Mouse (Mus musculus): ENCODE measurements around the gene Dlgap4. TPM values are rescaled to one million over a fixed set of nuclear protein-coding genes. Genes with fewer than 3 reads are reported as not detected.
"Not testable (repeated sequence)": the region's sequence is repeated elsewhere in the genome, so short reads cannot be mapped to it uniquely, and the experiment has no call there.

Gene Dlgap4
- polyA plus RNA-seq, 1 experiment from 2014 or later, result 270 TPM

DNA sequence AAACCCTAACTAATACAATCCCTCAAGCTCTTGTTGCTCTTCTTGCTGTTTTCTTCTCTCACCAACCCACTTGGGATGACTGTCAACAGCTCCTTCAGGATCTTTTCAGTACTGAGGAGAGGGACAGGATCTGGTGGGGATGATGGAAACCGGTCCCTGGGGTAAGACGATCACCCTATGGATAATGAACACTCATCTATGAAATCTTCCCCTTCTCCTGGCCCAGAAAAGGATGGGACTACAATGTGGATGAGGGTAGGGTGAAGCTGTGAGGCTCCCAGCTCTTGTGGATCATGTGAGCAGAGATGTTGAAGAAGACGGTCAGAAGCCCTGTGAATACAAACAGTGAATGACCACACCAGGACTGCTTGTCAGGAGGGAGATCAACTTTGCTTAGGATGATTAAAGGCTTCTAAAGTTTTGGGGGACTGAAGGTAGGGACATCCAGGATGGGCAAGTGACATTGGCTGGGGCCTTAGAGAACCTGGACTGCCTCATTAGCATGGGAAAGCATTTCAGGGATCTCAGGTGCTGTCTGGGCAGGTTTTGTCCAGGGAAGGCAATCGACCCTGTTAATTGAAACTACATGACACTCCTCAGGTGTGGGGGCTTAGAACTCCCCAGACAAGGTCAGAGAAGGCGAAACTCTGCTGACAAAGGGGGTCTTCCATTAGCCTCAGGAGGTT, 173.7 kb downstream of the Dlgap4 start:
- 91% methylated on average over 5 of the region's 5 CpGs for WGBS
- Histone ChIP-seq H3K36me3 (ENCODE audit: control insufficient read depth, insufficient read depth, low read length) (no peaks in the 10 kb centered on the region), H3K4me3 (ENCODE audit: low read depth, low read length) (no peak overlapping the region), H3K9ac (ENCODE audit: low read depth, low read length) (no peak overlapping the region), H3K27ac (ENCODE audit: low read length) (no peak overlapping the region), H3K27me3 (ENCODE audit: control insufficient read depth, insufficient read depth, low read depth, low read length) (no peaks in the 10 kb centered on the region), H3K4me2 (ENCODE audit: low read length) (no peak overlapping the region), H3K4me1 (ENCODE audit: control insufficient read depth, insufficient read depth, low read length) (no peaks in the 10 kb centered on the region), H3K9me3 (replicated peaks; ENCODE audit: control insufficient read depth, low read length, poor library complexity, severe bottlenecking) (peaks cover 9% of the 10 kb centered on the region; the same call in 1 of the 2 replicates)
- ATAC-seq, result no peak

DNA sequence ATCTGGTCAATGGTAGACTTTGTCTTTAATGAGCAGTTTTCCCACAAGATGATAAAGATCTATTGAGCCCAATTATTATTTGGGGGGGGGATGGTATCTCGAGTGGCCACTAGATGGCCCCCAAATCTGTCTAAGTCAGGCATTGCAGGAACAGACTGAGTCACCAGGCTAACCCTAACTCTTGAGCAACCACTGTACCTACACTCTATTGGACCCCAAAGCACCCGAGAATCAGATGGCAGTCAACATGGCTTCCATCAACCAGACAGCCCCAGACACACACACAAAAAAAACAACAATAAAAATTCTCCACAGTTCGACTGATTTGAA, 174.2 kb downstream of the Dlgap4 start:
- Histone ChIP-seq H3K4me2 (ENCODE audit: low read length) (no peak overlapping the region), H3K4me3 (ENCODE audit: low read depth, low read length) (no peak overlapping the region), H3K4me1 (ENCODE audit: control insufficient read depth, insufficient read depth, low read length) (no peaks in the 10 kb centered on the region), H3K9ac (ENCODE audit: low read depth, low read length) (no peak overlapping the region), H3K36me3 (ENCODE audit: control insufficient read depth, insufficient read depth, low read length) (no peaks in the 10 kb centered on the region), H3K27me3 (ENCODE audit: control insufficient read depth, insufficient read depth, low read depth, low read length) (no peaks in the 10 kb centered on the region), H3K9me3 (replicated peaks; ENCODE audit: control insufficient read depth, low read length, poor library complexity, severe bottlenecking) (peaks cover 11% of the 10 kb centered on the region; the same call in 1 of the 2 replicates), H3K27ac (ENCODE audit: low read length) (no peak overlapping the region)
- ATAC-seq, result no peak
- WGBS, result 47% methylated on average over 3 of the region's 3 CpGs

DNA sequence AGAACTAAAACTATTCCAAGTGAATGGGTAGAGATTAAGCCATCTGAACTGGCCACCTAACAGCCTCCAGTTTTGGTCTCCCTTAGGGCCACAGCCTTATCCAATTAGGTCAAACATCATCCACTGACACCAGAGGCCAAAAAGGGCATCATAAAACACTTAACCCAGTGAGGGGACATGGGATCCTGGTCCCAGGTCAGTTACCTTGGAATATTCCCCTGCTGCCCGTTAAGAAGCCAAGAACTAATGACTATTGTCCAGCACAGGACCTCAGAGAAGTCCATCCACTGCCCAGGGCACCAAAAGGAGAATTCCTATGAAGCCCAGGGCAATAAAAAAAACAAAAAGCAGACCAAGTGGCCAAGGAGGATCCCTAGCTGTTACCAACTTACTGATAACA, 175.3 kb downstream of the Dlgap4 start:
- H3K27me3 ChIP-seq (ENCODE audit: control insufficient read depth, insufficient read depth, low read depth, low read length), result no peaks in the 10 kb centered on the region
- H3K36me3 ChIP-seq (ENCODE audit: control insufficient read depth, insufficient read depth, low read length), result no peaks in the 10 kb centered on the region
- no peak overlapping the region for H3K4me3 ChIP-seq (ENCODE audit: low read depth, low read length)
- H3K27ac ChIP-seq (ENCODE audit: low read length), result no peak overlapping the region
- peaks cover 14% of the 10 kb centered on the region; the same call in 1 of the 2 replicates for H3K9me3 ChIP-seq (replicated peaks; ENCODE audit: control insufficient read depth, low read length, poor library complexity, severe bottlenecking)
- no peak overlapping the region for H3K4me2 ChIP-seq (ENCODE audit: low read length)
- ATAC-seq, result no peak
- H3K9ac ChIP-seq (ENCODE audit: low read depth, low read length), result no peak overlapping the region
- WGBS, result 79% methylated on average over 1 of the region's 1 CpGs
- H3K4me1 ChIP-seq (ENCODE audit: control insufficient read depth, insufficient read depth, low read length), result no peaks in the 10 kb centered on the region

DNA sequence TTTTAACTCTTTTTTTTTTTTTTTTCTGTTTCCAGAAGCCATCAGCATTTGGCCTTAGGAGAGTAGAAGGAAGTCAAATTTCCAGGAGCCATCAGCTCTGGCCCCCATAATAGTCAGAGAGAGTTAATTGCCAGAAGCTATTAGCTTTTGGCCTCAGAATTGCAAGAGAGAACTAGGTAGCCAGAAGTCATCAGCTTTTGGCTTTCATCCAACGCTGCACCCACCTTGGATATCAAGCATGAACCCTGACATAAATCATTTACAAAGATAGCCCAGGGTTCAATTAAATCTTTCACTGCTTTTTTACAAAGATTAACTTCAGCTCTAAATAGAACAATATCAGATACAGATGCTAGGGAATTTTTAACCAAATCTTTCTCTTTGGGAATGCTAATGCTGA, 185.0 kb downstream of the Dlgap4 start:
- WGBS, result 94% methylated on average over 1 of the region's 1 CpGs
- H3K4me2 ChIP-seq (ENCODE audit: low read length), result no peak overlapping the region
- no peak overlapping the region for H3K27ac ChIP-seq (ENCODE audit: low read length)
- no peaks in the 10 kb centered on the region for H3K27me3 ChIP-seq (ENCODE audit: control insufficient read depth, insufficient read depth, low read depth, low read length)
- H3K4me1 ChIP-seq (ENCODE audit: control insufficient read depth, insufficient read depth, low read length), result no peaks in the 10 kb centered on the region
- H3K36me3 ChIP-seq (ENCODE audit: control insufficient read depth, insufficient read depth, low read length), result no peaks in the 10 kb centered on the region
- no peak overlapping the region for H3K4me3 ChIP-seq (ENCODE audit: low read depth, low read length)
- H3K9ac ChIP-seq (ENCODE audit: low read depth, low read length), result no peak overlapping the region
- ATAC-seq, result no peak
- peaks cover under 1% of the 10 kb centered on the region; the same call in 1 of the 2 replicates for H3K9me3 ChIP-seq (replicated peaks; ENCODE audit: control insufficient read depth, low read length, poor library complexity, severe bottlenecking)

DNA sequence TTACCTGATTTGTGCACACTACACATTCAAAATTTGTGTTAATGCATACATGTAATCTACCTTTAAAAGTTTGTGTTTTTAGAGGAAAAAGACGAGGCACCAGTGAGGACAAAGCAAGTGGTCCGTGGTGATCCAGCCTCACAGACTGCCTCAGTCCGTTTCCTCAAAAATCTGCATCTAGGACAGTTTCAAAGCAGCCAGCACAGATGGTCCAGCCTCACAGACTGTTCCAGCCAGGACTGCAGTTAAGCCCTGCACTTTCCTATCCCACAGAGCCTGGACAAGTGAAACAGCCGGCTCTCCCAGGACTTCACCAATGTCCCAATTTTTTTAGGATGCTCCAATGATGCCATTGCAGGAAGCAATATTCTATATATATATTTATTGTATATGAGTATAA, 187.5 kb downstream of the Dlgap4 start:
- 75% methylated on average over 4 of the region's 4 CpGs for whole genome bisulfite sequencing
- H3K9me3 ChIP-seq (replicated peaks; ENCODE audit: control insufficient read depth, low read length, poor library complexity, severe bottlenecking), result no peaks in the 10 kb centered on the region
- no peaks in the 10 kb centered on the region for H3K36me3 ChIP-seq (ENCODE audit: control insufficient read depth, insufficient read depth, low read length)
- H3K9ac ChIP-seq (ENCODE audit: low read depth, low read length), result no peak overlapping the region
- H3K4me2 ChIP-seq (ENCODE audit: low read length), result no peak overlapping the region
- no peak overlapping the region for H3K4me3 ChIP-seq (ENCODE audit: low read depth, low read length)
- H3K4me1 ChIP-seq (ENCODE audit: control insufficient read depth, insufficient read depth, low read length), result no peaks in the 10 kb centered on the region
- ATAC-seq, result no peak
- H3K27me3 ChIP-seq (ENCODE audit: control insufficient read depth, insufficient read depth, low read depth, low read length), result no peaks in the 10 kb centered on the region
- no peak overlapping the region for H3K27ac ChIP-seq (ENCODE audit: low read length)

GRCm38 (mm10) chr2:156802116-156802515, 188.6 kb downstream of the Dlgap4 start:
- not testable (repeated sequence) for H3K4me3 ChIP-seq (ENCODE audit: low read depth, low read length); H3K27me3 ChIP-seq (ENCODE audit: control insufficient read depth, insufficient read depth, low read depth, low read length); H3K9me3 ChIP-seq (replicated peaks; ENCODE audit: control insufficient read depth, low read length, poor library complexity, severe bottlenecking); ATAC-seq; H3K4me1 ChIP-seq (ENCODE audit: control insufficient read depth, insufficient read depth, low read length); H3K36me3 ChIP-seq (ENCODE audit: control insufficient read depth, insufficient read depth, low read length); H3K27ac ChIP-seq (ENCODE audit: low read length); H3K4me2 ChIP-seq (ENCODE audit: low read length); H3K9ac ChIP-seq (ENCODE audit: low read depth, low read length)
- WGBS, result 54% methylated on average over 9 of the region's 9 CpGs

DNA sequence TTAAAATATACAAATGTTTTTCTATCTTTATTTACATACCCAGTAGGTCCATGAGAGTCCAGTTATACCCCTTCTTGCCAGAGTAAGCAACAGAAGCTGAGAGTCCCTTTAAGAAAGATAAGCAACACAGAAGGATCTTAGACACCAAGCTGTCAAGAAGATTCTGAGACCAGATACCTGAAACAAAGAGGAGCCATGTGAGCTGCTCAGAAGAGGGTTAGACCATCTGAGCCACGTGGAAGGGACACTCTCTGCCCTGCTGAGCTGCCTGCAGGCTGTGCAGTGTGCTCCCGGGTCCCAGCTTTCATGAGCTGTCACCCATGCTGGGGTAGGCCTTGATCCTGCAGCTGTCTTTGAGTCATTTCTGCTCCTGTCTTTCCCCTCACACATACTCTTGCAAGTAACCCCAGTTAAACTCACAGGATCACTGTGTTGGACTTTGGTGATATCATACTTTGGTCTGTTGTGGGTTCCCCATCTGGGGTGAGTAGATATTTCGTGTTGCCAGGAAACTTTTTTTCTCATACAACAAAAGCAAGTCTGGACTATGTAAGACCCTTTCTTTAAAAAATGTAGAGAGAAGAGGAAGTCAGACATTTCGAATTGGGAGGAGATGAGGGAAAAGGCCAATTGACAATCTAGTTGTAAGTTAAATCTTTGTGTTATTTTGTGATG, 190.3 kb downstream of the Dlgap4 start:
- no peaks in the 10 kb centered on the region for H3K9me3 ChIP-seq (replicated peaks; ENCODE audit: control insufficient read depth, low read length, poor library complexity, severe bottlenecking)
- H3K27ac ChIP-seq (ENCODE audit: low read length), result no peak overlapping the region
- H3K4me2 ChIP-seq (ENCODE audit: low read length), result no peak overlapping the region
- no peak for ATAC-seq
- no peaks in the 10 kb centered on the region for H3K27me3 ChIP-seq (ENCODE audit: control insufficient read depth, insufficient read depth, low read depth, low read length)
- 63% methylated on average over 4 of the region's 4 CpGs for WGBS
- H3K4me1 ChIP-seq (ENCODE audit: control insufficient read depth, insufficient read depth, low read length), result no peaks in the 10 kb centered on the region
- no peak overlapping the region for H3K4me3 ChIP-seq (ENCODE audit: low read depth, low read length)
- no peaks in the 10 kb centered on the region for H3K36me3 ChIP-seq (ENCODE audit: control insufficient read depth, insufficient read depth, low read length)
- H3K9ac ChIP-seq (ENCODE audit: low read depth, low read length), result no peak overlapping the region

DNA sequence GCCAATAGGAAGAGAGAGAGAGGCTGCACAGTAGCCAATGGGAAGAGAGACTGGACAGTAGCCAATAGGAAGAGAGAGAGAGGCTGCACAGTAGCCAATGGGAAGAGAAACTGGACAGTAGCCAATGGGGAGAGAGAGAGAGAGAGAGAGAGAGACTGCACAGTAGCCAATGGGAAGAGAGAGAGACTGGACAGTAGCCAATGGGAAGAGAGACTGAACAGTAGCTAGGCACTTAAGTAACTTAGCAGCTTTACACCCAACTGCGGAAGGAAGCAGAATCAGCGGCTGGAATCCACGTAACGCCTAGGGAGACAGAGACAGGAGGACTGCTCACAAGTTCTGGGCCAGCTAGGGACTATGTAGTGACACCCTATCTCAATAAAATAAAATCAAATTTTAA, 191.1 kb downstream of the Dlgap4 start:
- H3K27me3 ChIP-seq (ENCODE audit: control insufficient read depth, insufficient read depth, low read depth, low read length), result no peaks in the 10 kb centered on the region
- no peak for ATAC-seq
- no peaks in the 10 kb centered on the region for H3K9me3 ChIP-seq (replicated peaks; ENCODE audit: control insufficient read depth, low read length, poor library complexity, severe bottlenecking)
- 97% methylated on average over 4 of the region's 4 CpGs for WGBS
- no peak overlapping the region for H3K4me2 ChIP-seq (ENCODE audit: low read length)
- no peak overlapping the region for H3K27ac ChIP-seq (ENCODE audit: low read length)
- H3K4me1 ChIP-seq (ENCODE audit: control insufficient read depth, insufficient read depth, low read length), result no peaks in the 10 kb centered on the region
- no peak overlapping the region for H3K4me3 ChIP-seq (ENCODE audit: low read depth, low read length)
- H3K9ac ChIP-seq (ENCODE audit: low read depth, low read length), result no peak overlapping the region
- H3K36me3 ChIP-seq (ENCODE audit: control insufficient read depth, insufficient read depth, low read length), result no peaks in the 10 kb centered on the region

DNA sequence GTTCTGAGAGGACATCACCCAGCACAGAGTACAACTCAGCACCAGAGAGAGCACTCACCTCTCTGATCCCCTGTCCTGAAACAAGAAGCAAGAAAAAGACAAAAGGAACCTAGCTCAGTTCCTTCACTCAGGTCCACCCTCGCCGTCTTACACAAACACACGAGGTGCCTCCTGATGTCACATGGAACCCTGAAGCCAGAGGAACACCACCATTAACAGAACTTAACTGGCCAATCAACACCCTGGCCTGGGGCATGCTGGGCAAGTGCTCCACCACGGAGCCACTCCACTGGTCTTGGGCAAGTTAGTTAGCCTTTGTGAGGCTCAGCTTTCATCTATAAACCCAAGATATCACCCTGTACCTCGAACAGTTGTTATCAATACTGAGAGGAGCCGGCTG, 193.4 kb downstream of the Dlgap4 start:
- Histone ChIP-seq H3K27ac (ENCODE audit: low read length) (no peak overlapping the region), H3K9me3 (replicated peaks; ENCODE audit: control insufficient read depth, low read length, poor library complexity, severe bottlenecking) (no peaks in the 10 kb centered on the region), H3K27me3 (ENCODE audit: control insufficient read depth, insufficient read depth, low read depth, low read length) (no peaks in the 10 kb centered on the region), H3K4me1 (ENCODE audit: control insufficient read depth, insufficient read depth, low read length) (no peaks in the 10 kb centered on the region), H3K36me3 (ENCODE audit: control insufficient read depth, insufficient read depth, low read length) (no peaks in the 10 kb centered on the region), H3K4me2 (ENCODE audit: low read length) (no peak overlapping the region), H3K9ac (ENCODE audit: low read depth, low read length) (no peak overlapping the region), H3K4me3 (ENCODE audit: low read depth, low read length) (no peak overlapping the region)
- no peak for ATAC-seq
- WGBS, result 77% methylated on average over 6 of the region's 6 CpGs

Data from midbrain, embryonic 16.5 days (tissue).